Mouse (Mus musculus): ENCODE measurements around the gene Eipr1. TPM values are rescaled to one million over a fixed set of nuclear protein-coding genes. Genes with fewer than 3 reads are reported as not detected.

Eipr1 gene
- 19.2 TPM for polyA plus RNA-seq (2015; fragmentation: Illumina TruSeq; extraction: RNeasy Lipid Tissue Mini Kit (QIAGEN cat#74804); ENCODE audit: insufficient read depth, low replicate concordance)

DNA sequence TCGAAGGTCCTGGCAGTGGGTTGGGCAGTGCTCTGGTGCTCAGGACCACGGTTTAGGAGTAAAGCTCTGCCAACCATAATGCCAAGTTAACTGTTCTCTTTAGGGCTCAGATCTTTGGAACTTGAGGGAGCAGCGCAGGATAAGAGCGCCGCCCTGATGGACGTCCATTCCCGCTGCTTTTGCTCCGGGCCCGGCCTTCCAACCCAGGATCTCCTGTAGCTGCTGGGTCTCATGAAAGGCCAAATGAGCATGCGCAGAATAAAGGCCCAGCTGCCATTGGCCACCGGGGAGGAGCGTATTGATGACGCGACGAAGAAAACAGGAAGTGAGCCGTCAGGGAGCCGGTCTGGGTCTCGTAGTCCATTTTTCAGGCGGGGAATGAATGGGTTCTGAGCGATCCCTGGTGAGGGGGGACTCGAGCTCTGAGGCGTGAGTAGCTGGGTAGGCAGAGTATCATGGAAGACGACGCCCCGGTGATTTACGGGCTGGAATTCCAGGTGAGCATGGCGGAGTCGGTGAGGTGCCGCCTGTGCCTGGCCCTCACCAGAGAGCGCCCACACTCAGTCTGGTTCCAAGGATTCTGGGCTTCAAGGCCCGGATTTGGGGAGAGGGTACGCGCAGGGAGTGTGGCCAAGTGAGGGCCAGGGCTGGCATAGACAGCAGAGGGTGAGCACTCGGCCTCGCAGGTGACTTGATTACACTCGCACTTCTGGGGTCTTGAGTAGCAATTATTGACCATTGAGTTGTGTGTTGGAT, at the start of gene Eipr1:
Gene Eipr1, plus strand, starts transcription at position 296 of the 756 bp plus-strand sequence.

DNA sequence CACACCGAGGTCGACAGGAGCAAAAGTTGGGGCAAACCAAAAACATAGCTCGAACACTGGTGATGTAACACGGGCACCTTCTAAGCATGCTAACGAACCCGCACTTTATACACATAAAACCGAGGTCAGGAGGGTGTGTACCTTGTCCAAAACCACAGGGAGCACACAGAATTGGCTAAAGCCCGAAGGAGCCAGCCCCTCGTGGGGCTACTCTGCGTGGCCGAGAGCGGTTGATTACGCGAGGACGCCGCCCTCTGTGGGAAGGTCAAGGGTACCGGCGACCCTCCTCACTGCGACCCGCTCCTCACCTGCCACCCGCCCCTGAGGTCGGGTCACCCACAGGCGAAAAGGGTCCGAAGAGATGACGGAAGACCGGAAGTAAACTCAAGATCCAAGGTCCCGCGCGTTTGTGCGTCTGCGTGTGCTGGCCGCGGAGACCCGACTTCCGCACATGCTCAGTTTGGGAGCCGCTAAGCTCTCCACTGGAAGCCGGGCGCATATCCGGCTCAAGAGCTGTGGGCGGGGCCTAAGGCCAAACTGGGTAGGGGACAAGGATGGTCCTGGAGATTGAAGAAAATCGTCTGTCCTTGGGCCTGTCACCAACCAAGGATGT, 1.5 kb upstream of the Eipr1 start, which contains the start of gene Trappc12:
Gene Trappc12, minus strand, starts transcription at position 452 of the 613 bp plus-strand sequence.

Other genes with a start within 250 kb of the Eipr1 start
- gene Dcdc2c, start 199.4 kb upstream of the Eipr1 start, polyA plus RNA-seq (2015; fragmentation: Illumina TruSeq; extraction: RNeasy Lipid Tissue Mini Kit (QIAGEN cat#74804); ENCODE audit: insufficient read depth, low replicate concordance) = 0.22 TPM
- gene Allc, start 169.3 kb upstream of the Eipr1 start, polyA plus RNA-seq (2015; fragmentation: Illumina TruSeq; extraction: RNeasy Lipid Tissue Mini Kit (QIAGEN cat#74804); ENCODE audit: insufficient read depth, low replicate concordance) = not detected
- 0.55 TPM for gene Colec11, start 128.4 kb upstream of the Eipr1 start, polyA plus RNA-seq (2015; fragmentation: Illumina TruSeq; extraction: RNeasy Lipid Tissue Mini Kit (QIAGEN cat#74804); ENCODE audit: insufficient read depth, low replicate concordance)
- 2,806 TPM for gene Rps7, start 115.8 kb upstream of the Eipr1 start, polyA plus RNA-seq (2015; fragmentation: Illumina TruSeq; extraction: RNeasy Lipid Tissue Mini Kit (QIAGEN cat#74804); ENCODE audit: insufficient read depth, low replicate concordance)
- gene Rnaseh1, start 102.2 kb upstream of the Eipr1 start, polyA plus RNA-seq (2015; fragmentation: Illumina TruSeq; extraction: RNeasy Lipid Tissue Mini Kit (QIAGEN cat#74804); ENCODE audit: insufficient read depth, low replicate concordance) = 13.2 TPM
- 57.2 TPM for gene Adi1, start 76.6 kb upstream of the Eipr1 start, polyA plus RNA-seq (2015; fragmentation: Illumina TruSeq; extraction: RNeasy Lipid Tissue Mini Kit (QIAGEN cat#74804); ENCODE audit: insufficient read depth, low replicate concordance)
- 29.5 TPM for gene Trappc12, start 1.3 kb upstream of the Eipr1 start, polyA plus RNA-seq (2015; fragmentation: Illumina TruSeq; extraction: RNeasy Lipid Tissue Mini Kit (QIAGEN cat#74804); ENCODE audit: insufficient read depth, low replicate concordance)

Measured in spleen, adult 10 weeks (tissue).